Mouse (Mus musculus) kidney, postnatal 25 days (tissue): ENCODE data around the gene Utf1.
A peak's percentile ranks its signal among the peaks of the same experiment; 100 is the strongest.

Experiments
- DNase-seq, 2 experiments: peaks; one replicate each; pipeline ENCODE4 v3.0.0; 2021; ENCODE audit warnings: mixed read lengths in 2 of 2

Gene Utf1

GRCm38 (mm10) chr7:139943674-139944281 is at the start of gene Utf1:
Gene Utf1, plus strand, starts transcription at chr7:139943789.
- peak; percentile 34 to 47 for DNase-seq

DNA sequence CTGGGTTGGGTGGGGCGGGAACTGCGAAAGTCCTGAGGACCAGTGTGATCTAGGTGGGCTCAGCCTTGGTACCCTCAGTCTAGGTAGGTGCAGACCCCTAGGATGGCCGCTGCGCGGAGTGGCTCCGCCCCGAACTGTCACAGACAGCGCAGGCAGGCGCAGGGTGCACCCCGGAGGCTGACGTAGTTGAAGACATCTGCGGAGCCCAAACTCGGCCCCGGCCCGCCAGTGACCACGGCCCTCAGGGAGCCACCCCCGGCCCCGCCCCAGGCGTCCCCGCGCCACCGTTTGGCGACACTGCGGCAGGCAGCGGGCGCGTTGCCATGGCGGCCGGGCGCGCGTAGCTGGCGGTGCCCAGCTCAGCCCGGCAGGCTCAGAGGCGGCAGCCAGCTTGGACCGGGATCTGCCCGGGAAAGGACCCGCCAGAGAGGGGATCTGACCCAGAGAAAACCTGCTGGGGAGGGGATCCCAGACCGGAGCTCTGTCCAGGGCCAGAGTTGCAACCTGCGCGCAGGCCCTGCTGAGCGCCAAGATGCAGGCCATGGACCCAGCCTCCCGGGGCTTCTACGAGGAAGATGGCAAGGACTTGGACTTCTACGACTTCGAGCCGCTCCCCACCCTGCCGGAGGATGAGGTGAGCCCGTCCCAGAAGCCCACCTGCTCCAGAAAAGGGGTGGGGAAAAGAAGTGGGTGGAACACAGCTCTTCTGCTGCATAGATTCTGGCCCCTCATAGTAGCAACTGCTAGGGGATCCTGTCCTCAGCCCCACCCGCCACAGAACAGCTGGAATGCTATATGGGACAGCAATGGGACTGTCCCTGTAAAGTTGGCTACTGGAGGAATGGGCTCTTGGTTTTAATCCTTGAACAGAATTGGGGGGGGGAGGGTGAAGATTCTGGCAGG is 48.7 kb upstream of the Utf1 start, which contains the start of gene Kndc1:
TSS of gene Kndc1 (plus strand) at position 42 of the 903 bp plus-strand sequence.
- no peak for DNase-seq

GRCm38 (mm10) chr7:139896271-139896670 is 47.3 kb upstream of the Utf1 start:
- DNase-seq: no peak

DNA sequence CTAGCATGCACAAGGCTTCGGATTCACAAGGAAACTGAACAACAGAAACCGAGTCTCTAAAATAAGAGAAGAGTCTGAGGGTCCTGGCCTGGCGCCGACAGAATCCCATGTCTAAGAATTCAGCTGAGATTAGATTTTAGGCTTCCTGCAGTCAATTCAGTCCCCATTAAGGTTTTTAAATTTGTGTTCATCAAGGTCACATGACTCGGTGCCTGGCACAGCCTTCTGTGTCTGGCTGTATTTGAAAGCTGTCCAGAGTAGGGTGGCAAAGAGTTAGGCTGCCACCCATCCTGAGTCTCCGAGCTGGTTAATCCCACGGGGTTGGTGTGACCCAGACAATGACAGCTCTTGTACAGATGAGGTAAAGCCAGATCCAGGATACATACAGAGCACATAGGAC is 46.8 kb upstream of the Utf1 start:
- no peak for DNase-seq

DNA sequence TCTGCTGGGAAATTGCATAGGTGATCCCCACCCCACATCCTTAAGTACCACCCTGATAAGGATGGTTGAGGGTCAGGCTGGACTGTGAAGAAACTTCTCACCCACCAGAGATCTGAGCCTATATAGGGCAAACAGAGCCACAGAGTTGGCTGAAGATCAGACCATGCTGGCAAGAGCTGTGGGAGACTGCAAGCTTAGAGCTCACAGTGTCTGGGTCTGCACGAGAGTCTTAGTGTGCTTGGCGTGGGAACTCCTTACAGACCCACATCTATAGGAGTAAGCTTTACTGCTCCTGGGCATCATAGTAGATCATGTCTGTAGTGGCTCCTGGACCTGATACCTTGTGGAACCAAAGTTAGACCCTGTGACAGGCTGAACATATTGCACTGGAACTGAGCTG is 45.0 kb upstream of the Utf1 start:
- no peak for DNase-seq

DNA sequence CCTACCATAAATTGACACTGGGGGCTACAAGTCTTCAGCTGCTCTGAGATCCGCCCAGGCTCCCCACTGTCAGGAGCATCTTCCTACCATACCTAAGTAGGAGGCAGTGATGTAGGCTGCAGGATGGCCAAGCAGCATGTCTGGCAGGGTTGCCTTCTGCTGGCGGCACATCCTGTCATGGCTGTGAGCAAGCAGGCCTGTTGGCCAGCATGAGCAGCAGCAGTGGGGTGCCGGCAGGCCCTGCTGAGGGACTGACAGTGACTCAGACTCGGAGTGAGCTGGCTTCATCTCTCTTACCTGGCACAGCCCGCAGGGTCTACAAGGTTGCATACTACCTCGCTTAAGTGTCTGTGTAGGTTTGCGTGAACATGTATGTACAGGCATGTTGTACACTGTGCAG is 44.1 kb upstream of the Utf1 start:
- DNase-seq: no peak

GRCm38 (mm10) chr7:139900456-139900855 is 43.1 kb upstream of the Utf1 start:
- no peak for DNase-seq

- DNase-seq: no peak
Measured at GRCm38 (mm10) chr7:139900896-139901295, 42.7 kb upstream of the Utf1 start.

- no peak for DNase-seq
Measured at GRCm38 (mm10) chr7:139901981-139902380, 41.6 kb upstream of the Utf1 start.

GRCm38 (mm10) chr7:139905261-139905660 is 38.3 kb upstream of the Utf1 start:
- no peak for DNase-seq

DNA sequence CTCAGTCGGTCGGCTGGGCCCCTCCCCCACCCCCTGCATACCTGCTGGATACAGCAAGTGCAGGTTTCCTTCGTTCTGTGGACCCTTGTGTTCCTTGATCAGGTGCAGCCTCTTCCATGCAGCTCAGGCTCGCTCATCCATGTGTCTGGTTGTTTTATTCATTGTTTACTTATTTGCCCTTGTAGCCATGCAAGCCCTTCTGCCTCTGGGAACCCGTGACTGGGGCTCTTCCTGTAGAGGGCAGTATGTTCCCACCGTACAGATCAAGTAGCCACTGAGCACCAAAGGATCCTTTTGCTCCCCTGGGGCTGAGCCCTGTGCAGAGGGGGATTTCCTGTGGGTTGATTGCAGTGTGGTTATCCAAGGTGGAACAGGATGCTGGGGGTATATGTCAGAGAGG is 37.9 kb upstream of the Utf1 start:
- peak in 1 of 2 experiments; percentile 41 for DNase-seq

GRCm38 (mm10) chr7:139908176-139908575 is 35.4 kb upstream of the Utf1 start:
- no peak for DNase-seq

DNA sequence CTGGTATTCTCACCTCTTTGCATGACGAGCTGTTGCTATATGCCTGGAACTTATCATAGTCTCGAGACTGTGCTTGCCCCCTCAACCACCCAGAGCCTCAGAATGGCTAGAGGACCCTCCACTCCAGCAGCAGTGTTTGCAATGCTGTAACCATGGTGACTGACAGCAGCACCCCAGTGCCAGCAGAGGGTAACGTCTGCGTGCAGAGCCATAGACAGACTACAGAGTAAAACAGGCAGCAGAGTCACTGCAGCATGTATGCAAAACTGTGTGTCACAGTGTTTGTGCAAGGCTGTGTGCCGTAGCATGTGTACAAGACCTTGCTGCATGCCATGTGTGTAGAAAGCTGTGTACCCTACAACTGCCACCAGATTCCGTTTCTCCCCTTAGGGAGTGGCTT is 34.1 kb upstream of the Utf1 start:
- DNase-seq: no peak

DNA sequence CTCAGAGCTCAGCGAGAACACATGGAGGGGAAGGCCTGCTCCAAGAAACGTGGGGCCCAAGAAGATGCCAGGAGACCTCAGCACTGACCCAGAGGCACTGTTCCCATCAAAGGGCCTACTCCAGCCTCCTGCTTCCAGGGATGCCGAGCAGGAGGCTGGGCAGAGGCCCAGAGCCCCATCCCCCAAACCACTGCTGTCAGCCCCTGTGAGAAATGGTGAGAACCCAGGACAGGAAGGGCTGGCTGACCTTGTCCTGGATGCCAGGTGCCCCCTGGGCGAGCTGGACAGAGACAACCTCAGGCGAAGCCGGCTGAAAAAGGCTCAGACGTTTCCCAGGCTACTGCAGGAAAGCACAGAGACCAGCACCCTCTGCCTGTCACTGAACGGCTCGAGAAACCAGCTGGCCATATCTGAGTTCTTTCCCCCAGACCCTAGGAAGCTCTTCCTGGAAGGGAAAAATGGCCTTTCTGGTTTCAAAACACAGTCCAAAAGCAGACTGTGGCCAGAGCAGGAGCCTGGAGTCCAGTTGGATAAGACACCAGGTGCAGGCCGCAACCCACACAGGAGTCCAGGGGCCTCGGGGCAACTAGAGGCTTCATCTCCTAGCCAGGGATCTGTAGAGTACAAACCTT is 33.3 kb upstream of the Utf1 start:
- no peak for DNase-seq

- no peak for DNase-seq
Measured at GRCm38 (mm10) chr7:139914141-139915047, 29.2 kb upstream of the Utf1 start.

GRCm38 (mm10) chr7:139915646-139916257 is 27.8 kb upstream of the Utf1 start:
- DNase-seq: no peak

DNA sequence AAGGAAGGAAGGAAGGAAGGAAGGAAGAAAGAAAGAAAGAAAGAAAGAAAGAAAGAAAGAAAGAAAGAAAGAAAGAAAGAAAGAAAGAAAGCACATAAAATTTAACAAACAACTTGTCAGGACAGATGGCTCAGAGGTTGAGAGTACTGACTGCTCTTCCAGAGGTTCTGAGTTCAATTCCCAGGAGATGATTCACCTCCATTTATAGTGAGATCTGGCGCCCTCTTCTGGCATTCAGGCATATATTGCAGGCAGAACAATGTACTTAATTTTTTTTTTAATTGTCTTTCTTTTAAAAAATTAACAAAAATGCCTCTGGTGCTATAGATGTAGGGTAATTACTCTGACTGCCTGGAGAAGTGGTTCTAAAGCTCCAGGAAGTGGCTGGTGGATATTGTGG is 27.2 kb upstream of the Utf1 start:
- DNase-seq: no peak

GRCm38 (mm10) chr7:139918262-139918661 is 25.3 kb upstream of the Utf1 start:
- DNase-seq: no peak

DNA sequence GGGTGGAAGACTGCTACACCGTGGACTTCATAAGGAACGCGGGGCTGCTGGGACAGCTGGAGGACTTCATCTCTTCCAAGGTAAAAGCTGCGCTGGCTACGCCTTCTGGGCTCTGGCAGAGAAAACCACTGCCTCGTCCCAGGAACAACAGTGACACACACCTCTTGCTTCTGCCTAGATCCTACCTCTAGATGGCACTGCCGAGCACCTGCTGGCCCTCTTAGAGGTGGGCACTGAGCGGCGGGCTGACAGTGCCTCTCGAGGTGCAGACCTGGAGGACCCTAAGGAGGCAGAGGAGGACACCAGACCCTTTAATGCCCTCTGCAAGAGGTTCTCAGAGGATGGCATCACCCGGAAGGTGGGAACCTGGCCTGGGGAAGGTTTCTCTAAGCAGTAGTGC is 12.9 kb upstream of the Utf1 start:
- DNase-seq: peak in 1 of 2 experiments; percentile 58

DNA sequence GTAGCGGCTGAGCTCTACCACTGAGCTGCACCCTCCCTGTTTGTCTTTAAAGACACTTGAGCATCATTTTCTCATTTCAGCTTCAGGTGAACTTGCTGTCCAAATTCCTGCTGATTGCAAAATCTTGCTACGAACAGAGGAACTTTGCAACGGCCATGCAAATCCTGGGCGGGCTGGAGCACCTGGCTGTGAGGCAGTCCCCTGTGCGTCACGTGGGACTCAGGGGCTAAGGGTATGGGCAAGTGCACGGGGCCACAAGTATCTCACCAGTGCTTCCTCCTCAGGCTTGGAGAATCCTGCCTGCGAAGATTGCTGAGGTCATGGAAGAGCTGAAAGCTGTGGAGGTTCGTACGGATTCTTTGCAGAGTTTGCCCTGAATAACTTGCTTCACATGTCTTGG is 6.9 kb upstream of the Utf1 start:
- DNase-seq: no peak

- no peak for DNase-seq
Measured at GRCm38 (mm10) chr7:139937138-139937537, 6.5 kb upstream of the Utf1 start.

DNA sequence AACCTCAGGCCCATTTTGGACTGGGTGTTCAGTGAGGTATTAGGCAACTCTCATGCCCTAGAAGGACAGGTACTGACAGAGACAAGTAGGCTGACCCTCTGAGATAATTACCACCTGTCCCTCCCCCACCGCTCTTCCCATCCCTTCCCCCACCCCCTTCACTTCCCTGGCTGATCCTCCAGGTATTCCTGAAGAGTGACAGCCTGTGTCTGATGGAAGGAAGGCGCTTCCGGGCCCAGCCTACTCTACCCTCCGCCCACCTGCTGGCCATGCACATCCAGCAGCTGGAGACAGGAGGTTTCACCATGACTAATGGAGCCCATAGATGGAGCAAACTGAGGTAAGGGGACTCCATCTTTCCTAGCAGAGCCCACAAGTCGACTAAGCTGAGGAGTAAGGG is 5.8 kb upstream of the Utf1 start:
- no peak for DNase-seq
